Mouse (Mus musculus) kidney, embryonic 16.5 days (tissue): Measurements from ENCODE around the gene Olfr518. TPM values are rescaled to one million over a fixed set of nuclear protein-coding genes. Genes with fewer than 3 reads are reported as not detected.

Source experiments
- ATAC-seq: fragments of 200-750 bp; cut with Nextera tagmentation; 2 replicates; pipeline ENCODE4 v1.8.0; 2017; ENCODE audit warnings: moderate TSS enrichment; ENCODE audit not compliant: low FRiP score, low TSS enrichment
- H3K27ac ChIP-seq: fragments of 300-500 bp; sonication (generic); 2 replicates; pipeline ENCODE4 v1.5.1; 2014; ENCODE audit warnings: low read length
- H3K27me3 ChIP-seq: fragments of 300-500 bp; sonication (generic); 2 replicates; pipeline ENCODE4 v1.6.1; 2014; ENCODE audit warnings: low read length, control low read depth, mixed read lengths; ENCODE audit not compliant: insufficient read depth
- H3K36me3 ChIP-seq: fragments of 300-500 bp; sonication (generic); 2 replicates; pipeline ENCODE4 v1.6.1; 2014; ENCODE audit warnings: low read length, control low read depth, mixed read lengths; ENCODE audit not compliant: insufficient read depth
- H3K4me1 ChIP-seq: fragments of 300-500 bp; sonication (generic); 2 replicates; pipeline ENCODE4 v1.6.1; 2014; ENCODE audit warnings: low read length, control low read depth, mixed read lengths; ENCODE audit not compliant: insufficient read depth
- H3K4me2 ChIP-seq: fragments of 300-500 bp; sonication (generic); replicated peaks from 2 replicates; pipeline ENCODE4 v1.6.1; 2014; ENCODE audit warnings: low read depth, low read length
- H3K4me3 ChIP-seq: fragments of 300-500 bp; sonication (generic); 2 replicates; pipeline ENCODE4 v1.5.1; 2014; ENCODE audit warnings: mild to moderate bottlenecking, low read length
- H3K9ac ChIP-seq: fragments of 300-500 bp; sonication (generic); replicated peaks from 2 replicates; pipeline ENCODE4 v1.6.1; 2014; ENCODE audit warnings: low read length
- H3K9me3 ChIP-seq: fragments of 300-500 bp; sonication (generic); 2 replicates; pipeline ENCODE4 v1.6.1; 2016; ENCODE audit warnings: low read length, control low read depth
- WGBS: fragments of 180-500 bp; shearing (Covaris S2); extraction: QIAGEN DNeasy Blood & Tissue Kit; methylation state at CpG from one replicate; pipeline ENCODE4 v1.1.7; 2014; 5-methylcytosine and 5-hydroxymethylcytosine counted together
- polyA plus RNA-seq: library from polyadenylated mRNA; unstranded; fragments of >200 nt; fragmentation: Nextera tagmentation; extraction: Ambion mirVana; gene quantifications from 2 replicates; pipeline ENCODE4 v1.2.1, GENCODE M21; 2015

The Olfr518 gene
- polyA plus RNA-seq, result not detected in 2 replicates

- ATAC-seq, result no peak
- no peaks in the 10 kb centered on the region for H3K36me3 ChIP-seq
- H3K9ac ChIP-seq, result no peak within 1 kb of the TSS
- no peak within 1 kb of the TSS for H3K4me2 ChIP-seq
- no peak within 1 kb of the TSS for H3K27ac ChIP-seq
- 84% methylated on average over 4 of the region's 4 CpGs for WGBS
- no peaks in the 10 kb centered on the region for H3K9me3 ChIP-seq
- H3K4me1 ChIP-seq, result no peaks in the 10 kb centered on the region
- H3K27me3 ChIP-seq, result no peaks in the 10 kb centered on the region
- no peak within 1 kb of the TSS for H3K4me3 ChIP-seq
Measured at GRCm38 (mm10) chr7:108884906-108885305, at the start of gene Olfr518. Gene Olfr518, minus strand, starts transcription at chr7:108885006.

GRCm38 (mm10) chr7:108933794-108934731 is 49.3 kb upstream of the Olfr518 start, which contains the start of gene Eif3f:
Gene Eif3f, plus strand, starts transcription at chr7:108934417.
- Histone ChIP-seq H3K4me3 (peak within 1 kb of the TSS; percentile 97), H3K36me3 (peaks cover 21% of the 10 kb centered on the region), H3K27ac (peak within 1 kb of the TSS; percentile 74), H3K27me3 (no peaks in the 10 kb centered on the region), H3K4me2 (peak within 1 kb of the TSS; percentile 82), H3K4me1 (peaks cover 15% of the 10 kb centered on the region), H3K9me3 (no peaks in the 10 kb centered on the region), H3K9ac (peak within 1 kb of the TSS; percentile 96)
- peak; percentile 97 for ATAC-seq
- 2% methylated on average over 47 of the region's 50 CpGs for WGBS

- Histone ChIP-seq H3K27me3 (no peaks in the 10 kb centered on the region), H3K4me2 (no peak within 1 kb of the TSS), H3K4me3 (no peak within 1 kb of the TSS), H3K9ac (no peak within 1 kb of the TSS), H3K27ac (no peak within 1 kb of the TSS), H3K9me3 (no peaks in the 10 kb centered on the region), H3K36me3 (no peaks in the 10 kb centered on the region), H3K4me1 (peaks cover under 1% of the 10 kb centered on the region; the same call in 1 of the 2 replicates)
- 69% methylated on average over 6 of the region's 6 CpGs for WGBS
- no peak for ATAC-seq
Measured at GRCm38 (mm10) chr7:108929726-108930393, 45.1 kb upstream of the Olfr518 start, which contains the start of gene Nlrp10. Gene Nlrp10, minus strand, starts transcription at chr7:108930178.

- Histone ChIP-seq H3K4me1 (no peaks in the 10 kb centered on the region), H3K36me3 (no peaks in the 10 kb centered on the region), H3K4me2 (no peak overlapping the region), H3K4me3 (no peak overlapping the region), H3K27ac (no peak overlapping the region), H3K9ac (no peak overlapping the region), H3K9me3 (no peaks in the 10 kb centered on the region), H3K27me3 (no peaks in the 10 kb centered on the region)
- WGBS, result 69% methylated on average over 11 of the region's 11 CpGs
- no peak for ATAC-seq
Measured at GRCm38 (mm10) chr7:108928280-108929188, 43.7 kb upstream of the Olfr518 start.

- Histone ChIP-seq H3K27ac (no peak overlapping the region), H3K36me3 (no peaks in the 10 kb centered on the region), H3K27me3 (no peaks in the 10 kb centered on the region), H3K4me2 (no peak overlapping the region), H3K4me1 (no peaks in the 10 kb centered on the region), H3K9me3 (no peaks in the 10 kb centered on the region), H3K4me3 (no peak overlapping the region), H3K9ac (no peak overlapping the region)
- no peak for ATAC-seq
- WGBS, result 63% methylated on average over 4 of the region's 4 CpGs
Measured at GRCm38 (mm10) chr7:108927043-108927442, 42.2 kb upstream of the Olfr518 start.

- no peaks in the 10 kb centered on the region for H3K4me1 ChIP-seq
- H3K27me3 ChIP-seq, result no peaks in the 10 kb centered on the region
- no peak overlapping the region for H3K27ac ChIP-seq
- H3K9ac ChIP-seq, result no peak overlapping the region
- ATAC-seq, result no peak
- H3K9me3 ChIP-seq, result no peaks in the 10 kb centered on the region
- no peak overlapping the region for H3K4me3 ChIP-seq
- H3K4me2 ChIP-seq, result no peak overlapping the region
- WGBS, result 73% methylated on average over 2 of the region's 2 CpGs
- no peaks in the 10 kb centered on the region for H3K36me3 ChIP-seq
Measured at GRCm38 (mm10) chr7:108903969-108904368, 19.2 kb upstream of the Olfr518 start.

GRCm38 (mm10) chr7:108894320-108894719 is 9.5 kb upstream of the Olfr518 start, which contains the start of gene Olfr519:
Gene Olfr519, minus strand, starts transcription at chr7:108894420.
- WGBS, result 89% methylated on average over 5 of the region's 5 CpGs
- no peaks in the 10 kb centered on the region for H3K36me3 ChIP-seq
- H3K27me3 ChIP-seq, result no peaks in the 10 kb centered on the region
- H3K4me3 ChIP-seq, result no peak within 1 kb of the TSS
- H3K27ac ChIP-seq, result no peak within 1 kb of the TSS
- no peaks in the 10 kb centered on the region for H3K9me3 ChIP-seq
- no peak for ATAC-seq
- no peaks in the 10 kb centered on the region for H3K4me1 ChIP-seq
- H3K4me2 ChIP-seq, result no peak within 1 kb of the TSS
- H3K9ac ChIP-seq, result no peak within 1 kb of the TSS

GRCm38 (mm10) chr7:108872279-108872678 is 12.5 kb downstream of the Olfr518 start, which contains the start of gene Olfr517:
Gene Olfr517, minus strand, starts transcription at chr7:108872379.
- Histone ChIP-seq H3K4me3 (no peak within 1 kb of the TSS), H3K9me3 (no peaks in the 10 kb centered on the region), H3K9ac (no peak within 1 kb of the TSS), H3K4me2 (no peak within 1 kb of the TSS), H3K27me3 (no peaks in the 10 kb centered on the region), H3K4me1 (no peaks in the 10 kb centered on the region), H3K36me3 (no peaks in the 10 kb centered on the region), H3K27ac (no peak within 1 kb of the TSS)
- 69% methylated on average over 2 of the region's 2 CpGs for WGBS
- ATAC-seq, result no peak

- Histone ChIP-seq H3K36me3 (no peaks in the 10 kb centered on the region), H3K4me3 (no peak within 1 kb of the TSS), H3K27me3 (no peaks in the 10 kb centered on the region), H3K9ac (no peak within 1 kb of the TSS), H3K9me3 (no peaks in the 10 kb centered on the region), H3K4me2 (no peak within 1 kb of the TSS), H3K27ac (no peak within 1 kb of the TSS), H3K4me1 (no peaks in the 10 kb centered on the region)
- WGBS, result 91% methylated on average over 2 of the region's 2 CpGs
- ATAC-seq, result no peak
Measured at GRCm38 (mm10) chr7:108850429-108850828, 34.4 kb downstream of the Olfr518 start, which contains the start of gene Olfr516. Gene Olfr516, minus strand, starts transcription at chr7:108850529.
